Mouse (Mus musculus) granulocyte monocyte progenitor cell, adult 5-6 weeks (primary cell): Measurements from ENCODE around the gene Dbndd1. TPM values are rescaled to one million over a fixed set of nuclear protein-coding genes. Genes with fewer than 3 reads are reported as not detected.
"Not testable (repeated sequence)": the region's sequence is repeated elsewhere in the genome, so short reads cannot be mapped to it uniquely, and the experiment has no call there.

Experiments
- ATAC-seq: replicated peaks from 2 replicates; pipeline ENCODE4 v1.8.0; 2016; ENCODE audit warnings: mild to moderate bottlenecking, moderate TSS enrichment, inconsistent platforms; ENCODE audit not compliant: poor library complexity, severe bottlenecking
- total RNA-seq, 2 experiments: library from RNA; stranded (forward) in 1 of 2; stranded (reverse) in 1 of 2; fragments of 200-712, 200-1000 nt in 1 of 2; fragments of >200 nt in 1 of 2; fragmentation: Nextera tagmentation in 1 of 2; gene quantifications; 2 replicates each; pipeline ENCODE4 v1.2.3; 2014 to 2017

Dbndd1 gene
- total RNA-seq, 2 experiments from 2014 or later, result not detected

GRCm38 (mm10) chr8:123498963-123499362, 16.3 kb downstream of the Dbndd1 start:
- no peak for ATAC-seq

GRCm38 (mm10) chr8:123497699-123498098, 17.6 kb downstream of the Dbndd1 start:
- no peak for ATAC-seq

- no peak for ATAC-seq
Observed at GRCm38 (mm10) chr8:123492898-123493297, 22.4 kb downstream of the Dbndd1 start.

GRCm38 (mm10) chr8:123491280-123492075, 23.8 kb downstream of the Dbndd1 start:
- ATAC-seq, result peak; percentile 83

- ATAC-seq, result no peak
Observed at GRCm38 (mm10) chr8:123482627-123483026, 32.6 kb downstream of the Dbndd1 start.

- ATAC-seq, result peak; percentile 64
Observed at GRCm38 (mm10) chr8:123478456-123479218, 36.6 kb downstream of the Dbndd1 start.

GRCm38 (mm10) chr8:123477737-123478258, 37.5 kb downstream of the Dbndd1 start, which contains the start of gene Afg3l1:
Gene Afg3l1 (plus strand): TSS chr8:123477903.
- ATAC-seq, result peak; percentile 88

GRCm38 (mm10) chr8:123476911-123477736, 38.1 kb downstream of the Dbndd1 start:
- ATAC-seq, result no peak; the same call in 1 of the 2 replicates

GRCm38 (mm10) chr8:123474549-123474948, 40.7 kb downstream of the Dbndd1 start:
- not testable (repeated sequence) for ATAC-seq

GRCm38 (mm10) chr8:123472991-123473390, 42.3 kb downstream of the Dbndd1 start:
- not testable (repeated sequence) for ATAC-seq

GRCm38 (mm10) chr8:123467476-123467875, 47.8 kb downstream of the Dbndd1 start:
- no peak for ATAC-seq

GRCm38 (mm10) chr8:123463651-123464050, 51.6 kb downstream of the Dbndd1 start:
- ATAC-seq, result no peak

Other genes starting within 250 kb of the Dbndd1 start
- 52.0 and 70.0 TPM in 2 replicates for gene Fanca, start 196.9 kb downstream of the Dbndd1 start, total RNA-seq (2014; fragmentation: Nextera tagmentation)
- gene Fanca, start 196.9 kb downstream of the Dbndd1 start, total RNA-seq (2017), result 30.2 and 39.5 TPM in 2 replicates
- not detected in 2 replicates for gene Spire2, start 182.8 kb downstream of the Dbndd1 start, total RNA-seq (2014; fragmentation: Nextera tagmentation)
- 0.13 TPM in 1 of 2 replicates, not detected in the other for gene Spire2, start 182.8 kb downstream of the Dbndd1 start, total RNA-seq (2017)
- 110 and 113 TPM in 2 replicates for gene Tcf25, start 141.7 kb downstream of the Dbndd1 start, total RNA-seq (2014; fragmentation: Nextera tagmentation)
- gene Tcf25, start 141.7 kb downstream of the Dbndd1 start, total RNA-seq (2017), result 194 and 224 TPM in 2 replicates
- 0.28 TPM in 1 of 2 replicates, not detected in the other for gene Mc1r, start 108.4 kb downstream of the Dbndd1 start, total RNA-seq (2014; fragmentation: Nextera tagmentation)
- 0.05 TPM in 1 of 2 replicates, not detected in the other for gene Mc1r, start 108.4 kb downstream of the Dbndd1 start, total RNA-seq (2017)
- gene Tubb3, start 104.0 kb downstream of the Dbndd1 start, total RNA-seq (2014; fragmentation: Nextera tagmentation), result not detected in 2 replicates
- gene Tubb3, start 104.0 kb downstream of the Dbndd1 start, total RNA-seq (2017), result not detected in 2 replicates
- 55.6 and 58.3 TPM in 2 replicates for gene Def8, start 91.9 kb downstream of the Dbndd1 start, total RNA-seq (2014; fragmentation: Nextera tagmentation)
- 57.5 and 75.5 TPM in 2 replicates for gene Def8, start 91.9 kb downstream of the Dbndd1 start, total RNA-seq (2017)
- 38.4 and 42.1 TPM in 2 replicates for gene Afg3l1, start 37.6 kb downstream of the Dbndd1 start, total RNA-seq (2014; fragmentation: Nextera tagmentation)
- 21.2 and 25.0 TPM in 2 replicates for gene Afg3l1, start 37.6 kb downstream of the Dbndd1 start, total RNA-seq (2017)
- gene Gas8, start 3.4 kb upstream of the Dbndd1 start, total RNA-seq (2014; fragmentation: Nextera tagmentation), result 6.5 and 7.5 TPM in 2 replicates
- gene Gas8, start 3.4 kb upstream of the Dbndd1 start, total RNA-seq (2017), result 12.1 and 13.6 TPM in 2 replicates
- gene Rhou, start 138.5 kb upstream of the Dbndd1 start, total RNA-seq (2014; fragmentation: Nextera tagmentation), result 3.8 and 6.0 TPM in 2 replicates
- gene Rhou, start 138.5 kb upstream of the Dbndd1 start, total RNA-seq (2017), result 4.8 and 5.3 TPM in 2 replicates